Mouse (Mus musculus) megakaryocyte-erythroid progenitor cell, adult 5-6 weeks (primary cell): Measurements from ENCODE around the gene Syt8. TPM values are rescaled to one million over a fixed set of nuclear protein-coding genes. Genes with fewer than 3 reads are reported as not detected.

Experiments used
- ATAC-seq: replicated peaks from 2 replicates; pipeline ENCODE4 v1.8.0; 2016; ENCODE audit warnings: mild to moderate bottlenecking, inconsistent platforms; ENCODE audit not compliant: severe bottlenecking, poor library complexity, low FRiP score, low TSS enrichment
- total RNA-seq, 2 experiments: library from RNA; stranded (forward) in 1 of 2; stranded (reverse) in 1 of 2; fragments of 200-1000, 215-1000 nt in 1 of 2; fragments of >200 nt in 1 of 2; fragmentation: Nextera tagmentation in 1 of 2; gene quantifications; 2 replicates each; pipeline ENCODE4 v1.2.3; 2014 to 2017

Gene Syt8
- 2.0 TPM in 1 of 2 replicates, not detected in the other for total RNA-seq (2014; fragmentation: Nextera tagmentation)
- total RNA-seq (2017) = not detected in 2 replicates

DNA sequence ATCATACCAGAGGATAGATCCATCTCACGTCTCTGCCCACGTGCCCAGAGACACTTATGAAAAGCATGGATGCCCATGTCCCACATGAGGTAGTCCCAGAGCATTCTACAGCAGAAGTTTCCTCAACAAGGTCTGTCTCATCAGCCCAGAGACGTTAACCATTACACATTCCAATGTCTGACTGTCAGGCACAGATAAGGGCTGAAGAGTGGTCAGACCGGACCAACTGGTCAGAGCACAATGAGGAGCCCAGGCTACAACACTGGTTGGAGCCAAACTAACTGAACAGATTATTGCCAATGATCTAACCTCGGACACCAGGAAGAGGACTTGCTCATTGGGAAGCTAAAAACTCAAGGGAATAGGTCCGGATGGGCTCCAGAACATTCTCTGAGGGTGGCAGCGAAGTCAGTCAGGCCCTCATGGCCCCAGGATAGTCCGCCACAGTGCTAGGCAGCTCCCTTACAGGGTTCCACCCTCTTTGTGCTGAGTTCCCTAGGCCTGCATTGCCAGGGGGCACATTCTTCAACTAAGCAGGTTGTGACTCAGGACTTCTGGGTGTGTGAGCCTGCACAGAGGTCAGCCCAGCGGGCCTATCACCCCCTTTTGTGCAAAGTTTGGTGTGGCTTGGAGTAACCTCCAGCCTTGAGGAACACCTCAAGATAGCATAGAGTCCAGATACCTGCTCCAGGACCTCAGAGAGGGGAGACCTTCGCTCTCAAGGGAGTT, at the start of gene Syt8:
TSS of gene Syt8 (plus strand) at position 714 of the 729 bp plus-strand sequence.
- ATAC-seq = no peak

DNA sequence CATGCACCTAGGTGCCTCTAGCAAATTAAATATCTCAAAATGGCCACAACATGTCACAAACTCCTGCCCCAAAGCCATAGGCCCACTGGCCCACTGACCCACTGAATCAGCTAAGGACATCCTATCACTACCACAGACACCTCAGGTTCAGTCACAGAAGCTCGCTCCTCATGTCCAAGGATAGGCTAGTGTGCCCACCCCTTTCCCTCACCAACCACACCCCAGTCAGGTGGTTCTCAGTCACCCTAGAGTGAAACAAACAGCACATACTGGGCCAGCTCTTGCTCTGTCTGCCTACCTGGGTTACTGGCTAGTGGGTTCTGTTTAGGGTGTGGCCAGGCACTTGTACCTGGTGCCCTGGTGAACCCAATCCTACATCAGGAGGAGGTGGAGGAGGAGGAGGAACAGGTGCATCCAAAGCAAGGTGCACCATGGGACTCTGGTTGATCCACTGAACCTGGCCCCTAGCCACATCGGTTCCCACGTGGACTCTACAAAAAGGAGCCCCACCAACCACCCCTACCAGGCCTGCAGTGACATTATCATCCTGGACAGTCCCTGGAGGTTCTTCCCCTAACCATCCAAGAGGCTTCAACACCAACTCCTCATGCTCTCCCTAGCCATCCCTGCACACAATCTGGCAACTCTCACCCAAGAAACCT, 48.8 kb upstream of the Syt8 start:
- no peak for ATAC-seq

- peak; percentile 42 for ATAC-seq
Observed at GRCm38 (mm10) chr7:142386621-142387201, 47.9 kb upstream of the Syt8 start.

GRCm38 (mm10) chr7:142387419-142388148, 47.1 kb upstream of the Syt8 start, which contains the start of gene Ctsd:
Gene Ctsd, minus strand, starts transcription at chr7:142388038.
- ATAC-seq = peak; percentile 81

DNA sequence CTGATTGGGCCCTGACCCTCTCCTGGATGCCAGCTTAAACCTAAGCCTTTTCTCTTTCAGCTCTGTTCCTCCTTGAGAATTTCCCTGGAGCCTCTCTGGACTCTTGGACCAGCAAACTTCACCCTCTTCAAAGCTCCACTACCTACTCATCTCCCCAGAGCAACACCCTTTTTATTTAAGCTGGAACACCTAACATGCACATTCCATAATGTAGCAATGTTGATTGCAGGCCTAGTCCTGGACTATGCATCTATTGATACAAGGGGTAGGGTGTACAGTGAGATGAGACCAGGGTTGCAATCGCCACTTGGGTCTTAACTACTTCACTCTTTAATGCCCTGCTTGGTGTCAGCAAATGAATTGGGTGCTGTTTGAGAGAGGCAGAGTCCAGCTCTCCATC, 46.5 kb upstream of the Syt8 start:
- 0 out of 2 replicates have a peak, but pooled peaks have one; percentile 1 for ATAC-seq

DNA sequence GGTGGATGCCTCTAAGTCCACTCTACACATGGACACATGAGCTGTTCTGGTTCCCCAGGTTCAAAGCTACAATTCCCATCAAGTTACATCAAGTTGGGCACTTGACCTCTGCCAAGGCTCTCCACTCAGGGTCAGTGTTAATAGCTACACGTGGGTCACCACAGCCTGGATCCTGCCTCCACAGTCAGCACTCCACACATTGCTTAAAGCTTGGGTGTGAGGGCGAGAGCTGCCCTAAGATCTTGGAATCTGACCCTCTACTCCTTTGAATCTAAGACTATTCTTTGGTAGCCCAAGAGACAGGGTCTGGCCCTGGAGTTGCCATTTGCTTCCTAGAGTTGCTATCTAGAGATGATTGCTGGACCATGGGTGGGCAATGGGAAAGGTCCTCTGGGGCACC, 45.9 kb upstream of the Syt8 start:
- no peak for ATAC-seq

DNA sequence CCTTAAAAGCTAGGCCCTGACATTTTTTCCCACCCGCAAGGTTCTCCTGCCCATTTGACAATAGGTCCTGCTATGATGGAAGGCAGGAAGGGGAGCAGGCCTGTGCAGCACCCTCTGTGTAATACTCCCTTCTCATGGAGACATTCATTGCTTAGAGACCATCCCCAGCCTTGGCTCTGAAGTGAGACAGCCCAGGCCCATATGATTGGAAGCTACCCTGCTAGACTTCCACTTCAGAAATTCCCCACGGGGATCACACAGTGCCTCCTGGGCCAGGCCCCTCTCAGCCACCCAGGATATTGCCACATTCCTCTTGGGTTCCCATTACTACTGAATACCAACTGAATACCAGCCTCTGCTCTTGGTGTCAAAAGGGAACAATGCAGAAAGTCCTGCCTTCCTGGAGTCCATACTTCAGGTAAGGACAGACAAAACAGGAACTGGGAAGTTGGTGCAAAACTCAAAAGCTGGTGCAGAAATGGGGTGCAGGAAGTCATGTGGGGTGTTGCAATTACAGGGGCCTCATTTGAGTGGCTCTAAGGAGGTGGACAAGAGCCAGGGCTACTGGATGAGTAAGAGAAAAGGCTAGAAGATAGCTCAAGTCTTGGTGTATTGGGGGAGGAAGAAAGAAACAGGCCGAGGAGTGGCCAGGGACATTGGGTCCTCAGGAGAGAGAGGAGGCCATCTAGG, 44.5 kb upstream of the Syt8 start:
- ATAC-seq = no peak

DNA sequence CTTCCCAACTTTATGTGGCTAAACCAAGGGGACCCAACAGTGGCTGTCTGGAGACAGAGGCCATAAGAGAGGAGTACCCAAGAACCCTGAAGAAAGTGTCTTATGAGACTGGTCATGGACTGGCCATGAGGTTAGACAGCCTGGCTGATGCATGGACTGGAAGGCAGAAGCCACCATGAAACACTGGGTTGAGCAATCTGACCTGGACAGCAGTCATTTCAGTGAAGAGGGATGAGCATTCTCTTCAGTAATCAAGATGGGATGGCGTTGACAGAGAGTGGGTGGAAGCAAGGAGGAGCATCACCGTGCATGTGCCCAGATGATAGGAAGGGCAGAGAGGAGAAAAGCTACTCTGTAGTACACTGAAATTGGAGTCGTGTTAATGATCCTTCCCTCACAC, 43.5 kb upstream of the Syt8 start:
- ATAC-seq = no peak

DNA sequence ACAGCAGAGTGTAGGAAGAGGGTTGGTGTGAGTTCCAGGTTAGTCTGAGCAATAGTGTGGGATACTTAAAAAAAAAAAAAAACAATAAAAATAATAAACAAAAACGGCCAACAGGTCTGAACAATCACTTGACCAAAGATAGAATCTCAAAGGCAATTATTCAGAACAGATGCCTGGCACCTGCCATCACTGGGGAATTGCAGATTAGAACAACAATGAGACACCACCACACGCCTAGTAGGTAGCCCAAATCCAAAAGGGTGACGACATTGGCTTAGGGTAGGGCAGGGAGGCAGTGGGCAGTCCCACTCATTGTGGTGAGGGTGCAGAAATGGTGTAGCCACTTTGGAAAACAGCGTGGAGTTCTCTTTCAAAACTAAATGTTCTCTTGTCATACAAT, 43.0 kb upstream of the Syt8 start:
- ATAC-seq = no peak

- peak; percentile 49; the same call in 1 of the 2 replicates for ATAC-seq
Observed at GRCm38 (mm10) chr7:142393191-142393590, 41.5 kb upstream of the Syt8 start.

DNA sequence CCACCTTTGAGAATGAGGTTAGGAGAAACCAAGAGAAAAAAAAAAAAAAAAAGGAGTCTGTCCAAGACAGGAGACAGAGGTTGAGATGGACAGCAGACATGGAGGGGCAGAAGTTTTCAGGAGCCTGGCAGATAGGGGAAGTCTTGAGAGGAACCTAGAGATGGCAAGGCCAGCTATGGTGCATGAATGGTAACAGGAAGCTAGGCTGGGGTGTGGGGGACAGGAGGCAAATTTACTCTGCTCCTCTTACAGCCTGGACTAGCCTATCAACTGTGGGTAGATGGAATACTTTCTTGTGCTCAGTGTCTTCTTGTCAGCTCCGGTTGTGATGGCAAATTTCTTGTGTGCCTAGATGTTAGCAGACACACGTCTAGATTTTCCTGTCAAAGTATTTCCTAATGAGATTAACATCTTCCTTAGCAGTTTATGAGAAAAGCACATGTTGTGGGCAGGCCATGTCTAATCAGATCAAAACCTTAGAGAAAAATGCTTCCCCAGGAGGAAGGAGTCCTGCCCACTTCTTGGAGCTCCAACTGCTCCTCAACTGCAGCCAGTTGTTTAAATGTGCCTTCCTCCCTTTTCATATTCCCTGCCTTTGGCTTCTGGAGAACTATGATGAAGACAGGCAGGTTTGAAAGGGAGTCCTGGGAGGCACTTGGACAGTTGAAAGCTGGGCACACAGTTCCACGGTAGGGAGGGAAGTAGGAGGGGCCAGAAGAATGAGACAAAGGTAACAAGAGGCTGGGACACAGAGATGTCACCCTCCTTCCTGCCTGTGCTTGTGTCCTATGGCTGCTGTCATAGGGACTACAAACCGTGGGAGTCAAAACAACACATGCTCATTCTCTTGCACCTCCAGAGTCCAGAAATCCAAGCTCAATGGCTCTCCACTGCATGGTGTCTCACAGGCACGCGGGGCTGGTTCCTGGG, 40.1 kb upstream of the Syt8 start:
- ATAC-seq = no peak

- peak; percentile 45 for ATAC-seq
Observed at GRCm38 (mm10) chr7:142395472-142395871, 39.2 kb upstream of the Syt8 start.

DNA sequence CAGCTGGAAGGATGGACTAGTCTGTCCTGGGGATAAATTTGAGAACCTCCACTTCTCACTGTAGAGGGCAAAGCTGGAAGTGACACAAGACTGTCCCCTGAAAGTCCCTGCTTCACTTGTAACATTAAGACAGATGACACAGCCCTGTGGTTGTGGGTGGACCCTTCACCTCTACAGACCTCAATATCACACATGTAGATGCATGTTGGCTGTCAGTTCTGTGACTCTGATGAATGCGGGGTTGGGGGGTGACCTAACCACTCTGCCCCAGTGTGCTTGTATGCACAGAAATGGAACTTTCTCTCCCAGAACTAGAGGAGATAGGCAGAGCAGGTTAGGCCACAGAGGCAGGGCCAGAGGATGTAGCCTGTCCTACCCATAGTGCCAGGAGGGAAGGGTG, 38.0 kb upstream of the Syt8 start:
- no peak for ATAC-seq

- ATAC-seq = no peak
Observed at GRCm38 (mm10) chr7:142398052-142398451, 36.6 kb upstream of the Syt8 start.

GRCm38 (mm10) chr7:142399250-142399649, 35.4 kb upstream of the Syt8 start:
- no peak for ATAC-seq

DNA sequence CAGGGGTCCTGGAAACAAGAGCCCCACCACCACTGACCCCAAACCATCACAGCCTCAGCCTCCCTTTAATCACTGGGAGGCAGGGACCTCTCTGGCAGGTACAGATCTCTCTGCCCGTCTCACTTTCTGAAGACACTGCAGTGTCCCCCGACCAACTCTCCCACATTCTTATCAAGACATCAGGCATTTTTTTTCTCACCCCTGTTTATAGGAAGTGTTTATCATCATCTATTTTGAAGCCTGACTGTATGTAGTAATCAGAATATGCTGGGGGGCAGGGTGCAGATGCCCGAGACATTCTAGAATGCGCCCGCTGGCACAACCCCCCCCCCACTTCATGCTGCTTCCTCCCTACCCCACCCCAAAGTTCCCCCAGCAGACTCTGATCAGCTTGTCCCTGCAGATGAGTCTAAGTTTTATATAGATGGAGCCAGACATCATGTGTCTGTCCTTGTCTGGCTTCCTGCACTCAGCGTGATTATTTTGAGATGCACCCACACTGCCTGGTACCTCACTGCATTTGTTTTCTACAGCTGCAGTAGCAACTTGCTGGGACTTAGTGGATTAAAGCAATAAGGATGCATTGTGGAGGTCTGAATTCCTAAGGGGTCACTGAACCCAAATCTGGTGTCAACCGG, 34.4 kb upstream of the Syt8 start:
- no peak for ATAC-seq

- no peak for ATAC-seq
Observed at GRCm38 (mm10) chr7:142400750-142401142, 33.9 kb upstream of the Syt8 start.

GRCm38 (mm10) chr7:142403591-142403990, 31.1 kb upstream of the Syt8 start:
- ATAC-seq = no peak
